Mouse (Mus musculus) stomach, postnatal 0 days (tissue): ENCODE measurements around the gene Apobec1.

Experiments
- CTCF ChIP-seq: IDR thresholded peaks from 2 replicates; pipeline ENCODE4 v1.5.1; 2016; ENCODE audit warnings: antibody characterized with exemption, low read depth, mild to moderate bottlenecking, moderate library complexity
- EP300 ChIP-seq: optimal IDR thresholded peaks from 2 replicates; pipeline ENCODE3; 2016; ENCODE audit warnings: antibody characterized with exemption

DNA sequence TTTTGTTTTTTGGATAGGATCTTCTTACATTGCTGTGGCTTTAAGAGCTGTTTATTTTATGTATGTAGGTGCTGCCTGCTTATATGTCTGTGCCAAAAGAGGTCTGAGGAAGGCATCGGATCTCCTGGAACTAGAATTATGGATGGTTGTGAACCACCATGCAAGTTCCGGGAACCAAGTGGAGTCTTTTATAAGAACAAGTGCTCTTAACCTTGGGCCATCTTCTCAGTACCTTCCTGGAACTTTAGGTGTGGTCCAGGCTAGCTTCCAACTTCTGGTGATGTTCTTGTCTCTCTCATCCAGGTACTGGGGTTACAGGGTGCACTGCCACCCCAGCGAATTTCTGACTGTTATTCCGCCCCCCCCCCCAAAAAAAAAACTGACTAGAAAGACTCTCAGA lies 10.2 kb upstream of the Apobec1 start:
- TF ChIP-seq CTCF (no peak), EP300 (no peak)
